Mouse (Mus musculus) CD8-positive naive resting alpha-beta T cell, adult 2 months (primary cell): ENCODE results near the gene Rnf166.

Experiments
- DNase-seq, 2 experiments: peaks; one replicate each; pipeline ENCODE4 v3.0.0; 2022; ENCODE audit warnings: low read depth in 2 of 2, low spot score in 2 of 2

The Rnf166 gene

GRCm38 (mm10) chr8:122441326-122441725, 34.5 kb downstream of the Rnf166 start:
- no peak for DNase-seq

- no peak for DNase-seq
Observed at GRCm38 (mm10) chr8:122439336-122439735, 36.5 kb downstream of the Rnf166 start.

DNA sequence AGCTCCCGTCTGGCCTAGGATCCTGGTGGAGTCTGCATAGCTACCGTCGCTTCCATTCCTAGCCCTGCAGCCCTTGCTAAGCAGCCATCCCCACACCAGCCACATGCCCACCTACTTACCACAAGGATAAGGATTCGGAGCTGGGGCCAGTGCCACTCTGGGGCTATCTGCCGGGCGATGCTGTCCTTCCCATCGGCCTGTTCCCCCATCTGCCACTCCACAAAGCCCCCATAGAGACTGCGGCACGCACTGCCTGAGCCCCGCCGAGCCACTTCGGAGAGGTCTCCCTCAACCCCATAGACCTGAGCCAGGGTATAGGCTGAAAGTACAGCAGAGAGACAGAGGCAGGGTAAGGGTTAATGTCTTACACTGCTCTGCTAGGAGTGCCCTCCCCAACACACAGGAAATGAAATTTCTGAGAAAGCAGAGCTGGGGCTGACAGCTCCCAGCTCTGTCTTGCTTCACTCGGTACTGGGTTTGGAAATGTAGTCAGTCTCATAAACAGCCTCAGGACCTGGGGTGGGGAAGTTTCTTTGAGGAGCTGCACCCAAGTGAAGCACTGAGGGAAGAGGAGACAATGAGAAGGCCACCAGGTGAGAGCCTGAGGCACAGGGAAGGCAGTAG, 38.0 kb downstream of the Rnf166 start:
- DNase-seq: no peak

DNA sequence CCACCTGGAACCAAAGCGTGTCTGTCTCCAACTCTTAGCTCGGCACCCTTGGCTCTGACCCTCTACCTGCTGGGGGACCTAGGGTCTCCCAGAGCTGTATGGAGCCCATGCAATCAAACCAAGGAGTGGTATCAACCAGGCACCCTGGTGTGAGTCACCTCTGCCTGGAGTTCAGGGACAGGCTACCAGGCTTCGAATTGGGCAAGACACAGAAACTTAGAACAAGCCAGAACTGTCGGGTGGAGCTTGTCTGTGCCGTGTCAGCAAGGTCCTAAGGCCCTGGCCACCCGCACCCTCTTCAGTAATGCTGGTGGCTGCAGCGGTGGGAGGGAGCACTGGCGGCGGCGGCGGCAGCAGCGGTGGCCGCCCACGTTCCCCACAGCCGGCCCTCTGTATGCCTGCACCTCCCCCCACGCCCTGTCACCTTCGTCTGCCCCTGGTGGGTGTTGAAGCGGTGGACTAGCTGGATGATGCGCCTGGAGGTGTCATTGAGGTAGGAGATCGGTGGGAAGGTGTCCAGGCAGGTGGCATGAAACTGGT, 39.2 kb downstream of the Rnf166 start:
- no peak for DNase-seq

- no peak for DNase-seq
Observed at GRCm38 (mm10) chr8:122436146-122436545, 39.7 kb downstream of the Rnf166 start.

- DNase-seq: peak; percentile 25 to 34
Observed at GRCm38 (mm10) chr8:122435375-122435774, 40.5 kb downstream of the Rnf166 start.

DNA sequence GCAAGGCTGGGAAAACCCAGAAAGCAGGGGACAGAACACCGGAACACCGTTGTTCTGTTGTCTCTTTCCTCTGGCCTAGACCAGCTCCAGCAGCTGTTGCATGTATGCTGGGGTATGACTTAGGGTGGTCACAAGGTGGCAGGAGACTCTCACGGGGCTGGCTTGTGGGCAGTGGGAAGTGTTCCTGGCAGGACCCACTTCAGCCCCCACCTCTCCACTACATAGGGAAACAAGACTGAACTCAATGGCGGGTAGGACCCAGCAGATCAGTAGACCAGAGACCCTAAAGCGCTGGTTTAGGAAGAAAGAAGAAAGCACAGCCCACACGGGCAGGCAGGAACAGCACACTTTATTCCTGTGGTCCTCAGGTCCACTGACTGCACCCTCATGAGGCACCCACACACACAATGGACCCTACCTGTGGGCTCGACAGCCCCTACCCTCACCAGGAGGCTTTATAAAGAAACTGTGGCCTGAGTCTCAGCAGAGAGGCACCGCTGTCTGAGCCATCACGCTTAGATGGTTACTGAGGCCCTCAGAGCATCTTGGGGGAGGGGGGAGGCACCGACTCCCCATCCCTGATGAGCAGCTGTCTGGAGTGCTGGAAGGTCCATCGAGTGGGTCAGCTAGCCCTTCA, 42.5 kb downstream of the Rnf166 start:
- DNase-seq: peak in 1 of 2 experiments; percentile 50

- peak; percentile 64 to 74 for DNase-seq
Observed at GRCm38 (mm10) chr8:122432443-122433268, 43.2 kb downstream of the Rnf166 start, which contains the start of gene Cyba. Cyba (minus strand) TSS chr8:122432930.

DNA sequence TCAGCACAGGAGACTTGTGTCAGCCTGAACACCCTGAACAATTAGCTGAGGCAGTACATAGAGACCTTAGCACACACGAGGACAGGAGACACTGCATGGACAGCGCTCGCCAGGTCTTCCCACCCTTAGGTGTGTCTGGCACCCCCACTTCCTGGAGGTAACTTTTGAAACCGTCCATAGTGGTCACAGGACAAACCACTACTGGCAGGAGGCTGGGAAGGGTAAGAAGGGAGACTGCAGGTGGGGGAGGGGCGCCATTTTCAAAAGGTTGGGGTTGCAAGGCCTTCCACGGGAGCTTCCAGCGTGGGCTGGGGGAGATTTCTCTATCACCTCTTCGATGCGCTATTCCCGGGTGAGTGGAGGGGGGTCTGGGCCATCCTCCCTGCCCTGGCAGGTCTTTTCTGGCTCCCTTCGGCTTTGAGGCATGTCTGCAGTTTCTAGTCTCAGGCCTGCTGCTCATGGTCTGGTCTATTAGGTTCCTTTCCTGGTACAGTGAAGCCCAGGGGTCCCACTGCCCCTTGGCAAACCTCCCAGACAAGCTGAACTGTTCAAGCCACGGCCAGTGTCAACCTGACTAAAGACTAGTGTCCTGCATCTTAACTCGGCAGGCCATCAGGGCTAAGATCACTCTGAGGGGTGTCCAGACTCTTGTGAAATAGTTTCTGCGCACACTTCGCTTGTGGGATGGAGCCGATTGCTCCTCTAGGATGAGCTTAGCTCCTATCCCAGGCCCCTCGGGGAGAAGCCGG, 44.0 kb downstream of the Rnf166 start:
- DNase-seq: no peak

- DNase-seq: no peak
Observed at GRCm38 (mm10) chr8:122430646-122431045, 45.2 kb downstream of the Rnf166 start.

- no peak for DNase-seq
Observed at GRCm38 (mm10) chr8:122430058-122430636, 45.7 kb downstream of the Rnf166 start.

- no peak for DNase-seq
Observed at GRCm38 (mm10) chr8:122428163-122428562, 47.7 kb downstream of the Rnf166 start.

DNA sequence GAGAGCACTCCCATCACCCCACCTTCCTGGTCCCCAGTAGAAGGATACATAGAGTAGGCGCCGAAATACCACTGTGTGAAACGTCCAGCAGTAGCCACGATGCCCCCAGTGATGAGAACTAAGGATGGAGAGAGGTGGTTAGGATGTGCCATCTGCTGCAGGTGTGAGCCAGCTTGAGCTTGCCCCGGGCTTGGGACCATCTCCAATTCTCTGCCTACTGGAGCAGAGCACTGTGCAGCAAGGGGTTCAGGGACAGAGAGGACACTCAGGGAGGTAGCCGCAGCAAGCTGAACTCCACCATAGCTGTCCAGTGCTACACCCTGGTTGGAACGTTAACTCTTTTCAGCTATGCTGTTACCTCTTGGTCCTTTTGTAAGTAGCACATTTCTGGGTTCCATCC, 48.3 kb downstream of the Rnf166 start:
- DNase-seq: no peak

DNA sequence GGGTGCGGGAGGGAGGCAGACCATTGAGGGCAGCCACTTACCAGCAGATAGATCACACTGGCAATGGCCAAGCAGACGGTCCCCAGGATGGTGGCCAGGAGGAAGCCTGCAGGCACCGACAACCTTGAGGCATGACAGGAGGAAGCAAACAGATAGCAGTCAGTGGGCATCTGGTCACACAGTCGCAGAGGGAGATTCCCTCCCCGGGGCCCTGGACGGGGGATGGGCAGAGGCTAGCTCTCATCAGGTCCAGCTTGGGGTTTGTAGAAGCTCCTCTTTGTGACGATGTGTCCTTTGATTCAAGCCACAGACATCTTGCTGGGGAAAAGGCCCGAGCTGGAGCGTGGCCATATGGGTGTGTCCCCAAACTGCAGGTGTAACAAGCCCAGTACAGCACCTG, 49.7 kb downstream of the Rnf166 start:
- DNase-seq: no peak

- DNase-seq: no peak
Observed at GRCm38 (mm10) chr8:122423659-122424058, 52.2 kb downstream of the Rnf166 start.

DNA sequence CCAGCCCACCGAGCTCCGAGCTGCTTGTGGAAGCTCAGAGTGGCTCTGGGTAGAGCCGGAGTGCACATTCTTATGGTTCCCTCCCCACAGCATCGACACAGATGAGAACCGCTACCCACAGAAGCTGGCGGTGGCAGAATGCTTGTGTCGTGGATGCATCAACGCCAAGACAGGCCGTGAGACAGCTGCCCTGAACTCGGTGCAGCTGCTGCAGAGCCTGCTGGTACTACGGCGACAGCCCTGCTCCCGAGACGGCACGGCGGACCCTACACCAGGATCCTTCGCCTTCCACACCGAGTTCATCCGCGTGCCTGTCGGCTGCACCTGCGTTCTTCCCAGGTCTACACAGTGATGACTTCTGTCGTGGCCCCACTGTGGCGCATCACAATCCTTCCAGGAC, 52.6 kb downstream of the Rnf166 start:
- DNase-seq: no peak

DNA sequence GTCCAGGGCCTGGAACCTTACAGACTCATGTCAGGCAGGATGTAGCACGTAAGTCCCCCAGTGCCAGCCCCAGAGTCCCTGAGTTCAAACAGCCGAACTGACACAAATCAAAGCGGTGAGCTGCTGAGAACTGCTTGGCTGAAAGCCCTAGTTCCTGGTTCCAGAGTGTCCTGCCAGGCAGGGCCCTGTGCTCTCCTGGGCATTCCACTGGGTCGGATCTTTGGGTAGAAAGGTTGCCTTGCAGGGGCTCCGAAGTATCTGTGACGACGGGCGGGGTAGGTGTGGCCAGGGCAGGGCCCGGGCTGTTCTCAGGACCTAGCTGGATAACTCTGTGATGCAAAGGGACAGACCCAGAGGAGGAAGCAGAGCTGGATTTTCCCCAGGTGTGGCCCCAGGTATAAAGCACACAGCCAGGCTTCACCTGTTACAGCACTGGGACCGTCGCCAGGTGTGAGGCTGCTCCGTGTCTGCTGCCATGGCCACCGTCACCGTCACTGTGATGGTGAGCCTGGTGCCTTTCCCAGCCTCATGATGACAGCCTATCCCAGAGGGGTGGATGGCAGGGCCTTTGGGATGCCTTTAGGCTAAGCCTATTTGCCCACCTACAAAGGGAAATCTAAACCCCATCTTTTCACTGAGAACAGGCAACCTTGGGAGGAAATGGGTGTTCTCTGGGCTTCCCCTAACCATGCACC, 54.3 kb downstream of the Rnf166 start, which contains the start of gene Il17c:
TSS of gene Il17c (plus strand) at position 645 of the 695 bp plus-strand sequence.
- DNase-seq: no peak

DNA sequence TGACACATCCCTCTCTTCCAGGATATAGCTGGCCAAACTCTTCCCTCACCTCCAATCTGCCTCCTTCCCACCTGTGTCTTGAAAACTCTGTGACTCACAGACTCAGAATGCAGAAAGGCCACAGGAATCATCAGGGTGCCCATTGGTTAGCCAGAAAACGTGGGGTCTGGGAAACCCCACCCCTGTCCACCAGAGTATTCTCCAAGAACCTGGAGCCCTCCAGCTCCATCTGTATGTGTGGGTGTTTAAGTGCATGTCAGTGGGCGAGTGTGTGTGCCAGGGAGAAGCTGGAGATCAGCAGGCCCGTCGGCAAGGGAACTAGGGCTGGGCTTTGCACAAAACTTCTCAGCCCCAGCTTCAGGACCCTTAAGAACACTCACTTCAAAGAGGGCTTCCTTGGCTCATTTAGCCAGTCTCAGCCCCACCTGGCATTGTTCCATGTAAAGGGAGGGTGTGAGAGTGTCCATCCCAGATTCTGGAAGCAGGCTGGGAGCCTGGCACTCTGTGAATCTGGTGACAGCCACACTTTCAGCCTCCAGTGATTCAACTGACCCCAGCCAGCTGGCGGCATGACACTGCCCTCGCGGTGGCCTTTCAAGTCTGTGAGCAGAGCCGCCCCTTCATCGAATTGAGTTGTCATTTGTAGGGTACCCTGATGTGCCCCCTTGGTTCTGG, 55.8 kb downstream of the Rnf166 start:
- DNase-seq: no peak
